Mouse (Mus musculus): ENCODE data around the gene Rai14.

The Rai14 gene

DNA sequence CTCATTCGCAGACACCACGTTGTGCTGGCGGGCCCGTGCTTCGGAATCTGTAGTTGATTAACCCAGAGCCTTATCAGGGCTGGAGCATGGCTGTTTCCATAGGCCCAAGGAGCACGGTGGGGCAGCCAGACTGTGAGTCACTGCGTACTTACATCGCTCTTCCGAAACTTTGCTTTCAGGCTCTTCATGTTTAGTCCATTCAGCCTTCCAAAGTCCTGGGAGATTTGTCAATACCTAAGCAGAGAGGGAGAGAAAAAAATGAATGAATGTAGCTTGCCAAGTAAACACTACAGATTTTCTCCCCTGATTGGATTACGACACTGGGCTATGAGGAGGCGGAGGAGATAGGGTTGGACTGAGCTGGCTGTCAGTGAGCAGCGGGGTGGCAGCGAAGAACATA, 24.2 kb downstream of the Rai14 start:
- DNase-seq (ENCODE audit: low spot score in 2 of 2), result no peak

DNA sequence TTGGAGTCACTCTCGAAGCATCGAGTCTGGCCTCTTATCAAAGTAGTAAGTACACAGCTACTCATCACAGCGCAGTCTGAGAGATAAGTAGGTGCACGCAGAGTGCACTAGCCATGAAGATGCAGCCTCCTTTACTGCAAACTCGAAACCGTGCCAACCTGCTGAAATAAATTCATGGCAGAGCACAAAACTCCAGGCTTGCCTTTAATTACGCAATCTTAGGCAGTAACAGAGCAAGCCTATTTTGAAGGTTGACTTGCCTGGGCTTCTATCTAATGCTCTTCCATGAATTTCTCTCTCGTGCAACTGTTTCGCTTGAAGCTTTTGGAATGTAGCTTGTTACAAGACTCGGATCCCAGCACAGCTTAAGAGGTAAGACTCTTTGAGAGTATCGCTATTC, 25.1 kb downstream of the Rai14 start:
- DNase-seq (ENCODE audit: low spot score in 2 of 2), result no peak

DNA sequence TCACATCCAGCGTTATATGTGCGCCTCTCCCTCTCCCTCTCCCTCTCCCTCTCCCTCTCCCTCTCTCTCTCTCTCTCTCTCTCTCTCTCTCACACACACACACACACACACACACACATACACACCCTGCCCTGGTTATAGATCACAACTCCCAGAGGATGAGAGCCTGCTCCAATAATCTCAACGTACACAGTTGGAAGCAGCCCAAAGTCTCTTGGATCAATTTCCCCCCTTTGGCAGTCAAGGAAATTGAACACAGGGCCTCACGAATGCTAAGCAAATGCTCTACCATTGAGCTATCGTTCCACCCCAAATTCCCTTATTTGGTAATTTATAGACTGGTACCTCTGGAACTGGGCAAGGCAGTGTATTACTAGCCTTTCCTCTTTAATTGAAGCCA, 25.7 kb downstream of the Rai14 start:
- no peak for DNase-seq (ENCODE audit: low spot score in 2 of 2)

DNA sequence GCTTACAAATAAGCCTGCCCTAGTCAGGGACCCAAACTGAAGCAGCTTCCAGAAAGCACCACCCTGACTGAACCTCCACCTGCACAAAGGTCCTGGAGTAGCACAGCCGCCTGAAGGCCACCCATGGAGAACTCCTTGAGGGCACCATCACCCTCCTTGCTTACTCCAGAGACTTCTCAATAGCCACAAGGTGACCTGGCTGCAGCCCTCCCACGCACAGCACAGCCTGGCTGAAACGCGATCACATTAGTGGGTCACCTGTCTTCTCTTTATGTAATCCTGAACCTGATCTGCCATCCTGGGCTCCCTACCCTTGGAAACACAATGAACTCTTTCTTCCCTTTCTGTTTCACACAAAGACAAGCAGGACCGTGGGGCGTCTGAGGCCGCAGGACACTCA, 27.1 kb downstream of the Rai14 start:
- no peak for DNase-seq (ENCODE audit: low spot score in 2 of 2)

DNA sequence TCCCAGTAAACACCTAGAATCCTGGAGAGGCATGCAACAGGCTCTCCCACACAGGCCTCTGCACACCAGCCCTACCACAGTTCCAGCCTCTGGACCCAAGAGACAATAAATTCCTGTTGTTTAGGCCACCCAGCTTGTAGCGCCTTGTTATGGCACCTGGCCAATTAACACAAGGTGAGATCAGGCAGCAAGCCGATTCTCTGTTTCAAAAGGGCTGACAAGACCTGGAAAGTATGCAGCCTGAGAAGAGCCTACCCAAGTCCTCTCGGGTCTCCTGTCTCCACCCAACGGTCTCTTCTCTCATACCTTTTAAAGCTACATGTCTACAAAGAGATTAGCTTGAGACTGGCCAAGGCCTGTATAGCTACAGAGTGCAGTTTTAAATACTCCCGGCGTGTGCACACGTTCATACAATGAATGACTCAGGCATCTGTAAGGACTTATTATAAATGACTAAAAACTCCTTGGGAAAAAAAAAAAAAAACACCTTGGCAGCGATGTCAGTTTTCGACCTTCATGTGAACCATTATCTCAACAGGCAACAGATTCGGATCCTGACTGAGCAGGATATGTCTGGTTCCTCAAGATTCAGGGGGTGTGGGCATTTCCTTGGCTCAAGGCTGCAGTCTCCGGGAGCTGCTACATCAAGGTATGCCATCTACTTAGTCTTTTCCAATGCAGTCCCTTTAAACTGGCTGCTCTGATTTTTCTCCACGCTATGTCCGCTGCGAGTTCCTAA, 28.6 kb downstream of the Rai14 start:
- no peak for DNase-seq (ENCODE audit: low spot score in 2 of 2)

DNA sequence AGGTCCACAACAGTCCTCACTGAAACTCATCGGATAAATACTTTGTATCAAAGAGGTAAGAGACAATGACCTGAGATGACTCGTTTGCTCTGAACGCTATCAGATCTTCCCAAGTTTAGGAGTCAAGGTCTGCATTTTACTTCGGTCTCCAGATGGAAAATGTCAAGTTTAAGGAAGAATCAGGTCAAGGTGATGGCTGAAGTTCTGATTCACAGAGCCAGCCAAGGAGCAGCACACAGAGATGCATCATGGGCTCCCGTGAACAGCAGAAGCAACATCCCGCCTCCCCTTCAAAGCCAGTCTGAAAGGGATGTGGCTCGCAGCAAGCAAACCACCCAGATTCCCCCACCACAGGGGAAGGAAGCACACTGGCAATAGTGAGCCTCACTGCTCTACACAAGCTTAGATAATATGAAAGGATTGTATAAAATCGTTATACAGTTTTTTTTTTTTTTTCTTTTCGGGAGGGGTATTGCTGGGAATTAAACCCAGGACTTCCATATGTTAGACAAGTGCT, 30.7 kb downstream of the Rai14 start:
- DNase-seq (ENCODE audit: low spot score in 2 of 2), result no peak

DNA sequence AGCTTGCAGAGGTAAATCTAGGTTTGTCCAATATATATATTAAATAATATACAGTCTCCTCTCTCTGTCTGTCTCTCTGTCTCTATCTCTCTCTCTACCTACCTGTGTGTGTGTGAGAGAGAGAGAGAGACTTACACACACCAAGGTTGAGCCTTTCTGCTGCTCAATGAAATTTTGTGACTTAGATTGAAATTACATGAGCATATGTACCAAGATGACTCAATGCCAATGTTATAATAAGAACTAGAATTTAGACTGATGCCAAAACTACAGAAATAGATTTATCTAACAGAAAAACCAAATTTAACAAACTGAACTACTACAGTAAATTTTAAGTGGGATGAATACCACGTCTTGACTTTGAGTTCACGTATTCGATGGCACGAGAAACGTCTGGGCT, 33.9 kb downstream of the Rai14 start:
- DNase-seq (ENCODE audit: low spot score in 2 of 2), result no peak

DNA sequence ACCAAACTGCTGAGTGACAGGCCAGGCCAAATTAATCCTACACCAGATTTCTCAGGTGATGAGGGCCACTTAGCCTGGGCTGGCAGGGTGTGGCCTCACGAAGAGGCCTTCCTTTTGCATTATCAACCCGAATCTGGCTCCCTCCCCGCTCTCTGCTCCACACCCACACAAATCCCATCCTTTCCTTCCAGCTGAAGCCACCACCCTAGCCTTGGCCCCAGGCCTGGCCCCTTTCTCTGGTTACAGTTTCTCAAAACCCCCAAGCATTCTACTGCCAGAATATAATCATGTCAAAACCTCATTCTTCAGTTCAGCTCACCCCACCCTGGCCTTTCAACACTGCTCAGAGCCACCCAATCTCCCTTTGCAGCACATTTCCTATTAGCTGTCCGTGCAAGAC, 34.9 kb downstream of the Rai14 start:
- no peak for DNase-seq (ENCODE audit: low spot score in 2 of 2)

DNA sequence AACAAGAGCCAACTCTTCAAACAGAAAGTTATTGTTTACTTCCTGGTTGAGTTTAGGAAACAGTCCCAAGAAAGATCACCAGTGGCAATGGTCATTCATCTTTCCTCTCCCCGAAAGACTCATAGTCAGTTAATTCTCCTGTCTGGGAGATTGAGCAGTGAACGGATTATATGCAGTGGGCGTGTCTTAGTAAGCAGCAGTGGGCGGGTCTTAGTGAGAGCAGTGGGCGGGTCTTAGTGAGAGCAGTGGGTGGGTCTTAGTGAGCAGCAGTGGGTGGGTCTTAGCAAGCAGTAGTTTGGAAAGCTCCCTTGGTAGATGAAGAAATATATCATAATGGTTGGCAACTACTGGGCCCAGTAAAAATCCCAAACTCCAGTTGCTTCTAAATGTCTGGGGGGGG, 38.6 kb downstream of the Rai14 start:
- DNase-seq (ENCODE audit: low spot score in 2 of 2), result no peak

DNA sequence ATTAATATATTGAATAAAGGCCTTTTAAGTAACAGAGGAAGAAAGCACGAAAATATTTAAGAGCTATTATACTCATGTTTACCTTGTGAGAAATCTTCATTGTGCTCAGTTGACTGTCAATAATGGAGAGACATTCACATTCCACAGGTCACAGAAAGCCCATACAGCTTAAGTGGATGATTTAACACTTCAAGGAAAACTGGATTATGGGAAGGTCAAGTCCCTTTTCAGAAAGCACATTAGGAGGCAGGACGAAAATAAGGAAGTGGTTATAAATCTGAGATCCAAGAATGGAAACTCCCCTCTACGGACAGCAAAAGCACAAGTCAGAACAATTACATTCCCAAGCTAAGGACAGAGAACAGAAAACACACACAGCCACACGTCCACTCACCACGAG, 41.5 kb downstream of the Rai14 start:
- DNase-seq (ENCODE audit: low spot score in 2 of 2), result no peak

DNA sequence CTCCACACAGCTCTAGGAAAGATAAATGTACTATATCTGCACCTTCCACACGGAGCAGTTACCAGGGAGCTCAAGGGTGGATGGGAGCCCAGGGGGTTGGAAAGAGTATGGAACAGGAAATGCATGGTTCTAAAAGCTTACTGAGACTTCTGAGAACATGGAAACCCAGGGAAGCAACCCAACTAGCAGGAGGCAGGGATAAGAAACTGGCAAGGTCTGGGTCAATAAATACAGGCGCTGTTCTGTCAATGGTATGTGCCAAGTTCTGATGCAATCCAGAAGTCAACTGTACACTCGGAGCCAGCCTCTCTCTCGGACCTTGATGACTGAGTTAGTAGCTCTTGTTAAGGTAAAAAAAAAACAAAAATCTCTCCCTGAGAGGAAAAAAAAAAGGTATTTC, 42.6 kb downstream of the Rai14 start:
- DNase-seq (ENCODE audit: low spot score in 2 of 2), result no peak

DNA sequence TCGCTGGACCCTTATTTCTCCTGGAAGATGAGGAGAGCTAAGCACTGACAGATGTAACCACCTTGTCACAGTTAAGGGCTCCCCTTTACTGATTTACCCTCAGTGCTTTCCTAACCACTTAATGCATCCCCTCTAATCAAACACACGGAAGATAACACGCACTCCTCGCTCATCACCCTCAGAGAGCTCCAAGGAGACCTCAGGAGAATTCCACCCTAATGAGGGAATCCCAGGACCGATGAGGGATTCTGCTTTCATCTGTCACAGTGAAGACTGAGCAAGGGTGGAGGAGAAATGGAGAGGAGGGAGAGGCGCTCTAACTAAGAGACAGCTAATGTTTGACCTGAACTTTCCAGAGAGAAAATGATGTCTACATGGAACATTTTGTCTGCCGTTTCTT, 44.3 kb downstream of the Rai14 start:
- no peak for DNase-seq (ENCODE audit: low spot score in 2 of 2)

DNA sequence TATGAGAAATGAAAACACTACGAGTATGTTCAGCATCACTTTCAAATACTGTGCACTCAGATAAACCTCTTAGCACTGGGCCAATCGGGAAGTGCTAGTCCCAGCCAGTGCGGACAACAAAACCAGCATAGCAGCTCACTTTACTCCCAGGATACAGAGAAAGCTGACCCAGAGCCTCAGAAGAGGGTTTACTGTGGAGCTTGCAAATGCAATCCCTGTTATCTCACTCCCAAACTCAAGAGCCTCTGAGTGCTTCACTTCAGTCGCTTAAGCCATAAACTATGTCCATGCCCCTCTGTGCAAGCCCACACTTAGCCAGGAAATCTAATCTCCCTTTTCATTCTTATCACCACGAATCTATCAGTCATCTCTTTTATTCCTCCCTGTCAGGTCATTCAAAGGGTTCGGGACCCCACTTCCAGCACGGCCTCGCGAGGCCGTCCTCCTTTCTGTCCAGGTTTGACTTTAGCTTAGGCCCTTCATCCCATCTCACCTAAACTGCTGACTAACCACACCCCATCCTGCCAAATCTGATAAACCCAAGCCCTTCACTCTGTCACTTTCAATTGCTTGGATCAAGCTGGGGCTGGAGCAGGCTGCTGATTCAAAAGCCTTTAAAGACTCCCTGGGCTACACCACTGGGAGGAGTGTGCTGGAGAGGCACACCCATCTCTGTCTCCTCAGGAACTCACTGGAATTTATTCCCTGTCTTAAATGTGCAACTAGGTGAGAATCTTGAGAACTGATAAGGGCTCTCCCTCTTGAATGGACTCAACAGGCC, 46.1 kb downstream of the Rai14 start:
- no peak for DNase-seq (ENCODE audit: low spot score in 2 of 2)

DNA sequence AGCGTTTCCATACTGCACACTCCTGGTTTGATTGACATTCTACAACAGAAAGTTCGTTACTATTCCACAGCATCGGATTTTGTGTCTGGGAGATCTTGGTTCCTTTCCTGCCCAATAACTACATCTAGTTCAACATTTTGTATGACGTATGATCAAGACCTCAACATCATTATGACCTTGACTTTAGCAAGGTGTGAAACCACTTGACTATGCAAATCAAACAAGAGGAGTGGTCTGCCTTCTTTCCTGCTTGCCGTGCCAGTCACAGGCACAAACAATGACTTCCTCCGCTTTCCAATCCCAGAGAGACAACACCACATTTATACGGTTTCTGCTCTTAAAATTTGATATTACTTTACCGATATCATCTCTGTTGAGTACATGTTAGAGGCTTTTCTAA, 48.6 kb downstream of the Rai14 start:
- DNase-seq (ENCODE audit: low spot score in 2 of 2), result no peak

DNA sequence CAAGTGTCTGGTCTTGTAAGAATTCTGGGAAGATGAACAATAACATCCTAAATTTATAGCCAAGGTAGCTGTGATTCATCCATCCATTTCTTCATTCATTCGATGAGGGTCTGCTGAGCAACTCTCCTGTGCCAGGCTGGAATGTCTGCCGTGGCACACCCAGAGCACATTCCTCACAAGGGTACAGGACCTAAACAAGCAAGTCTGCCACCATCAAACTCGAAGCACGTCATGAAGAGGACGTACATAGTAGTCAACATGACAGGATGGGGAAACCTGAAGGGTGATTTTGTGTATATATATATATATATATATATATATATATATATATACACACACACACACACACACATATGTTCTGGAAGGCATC, 49.9 kb downstream of the Rai14 start:
- no peak for DNase-seq (ENCODE audit: low spot score in 2 of 2)

DNA sequence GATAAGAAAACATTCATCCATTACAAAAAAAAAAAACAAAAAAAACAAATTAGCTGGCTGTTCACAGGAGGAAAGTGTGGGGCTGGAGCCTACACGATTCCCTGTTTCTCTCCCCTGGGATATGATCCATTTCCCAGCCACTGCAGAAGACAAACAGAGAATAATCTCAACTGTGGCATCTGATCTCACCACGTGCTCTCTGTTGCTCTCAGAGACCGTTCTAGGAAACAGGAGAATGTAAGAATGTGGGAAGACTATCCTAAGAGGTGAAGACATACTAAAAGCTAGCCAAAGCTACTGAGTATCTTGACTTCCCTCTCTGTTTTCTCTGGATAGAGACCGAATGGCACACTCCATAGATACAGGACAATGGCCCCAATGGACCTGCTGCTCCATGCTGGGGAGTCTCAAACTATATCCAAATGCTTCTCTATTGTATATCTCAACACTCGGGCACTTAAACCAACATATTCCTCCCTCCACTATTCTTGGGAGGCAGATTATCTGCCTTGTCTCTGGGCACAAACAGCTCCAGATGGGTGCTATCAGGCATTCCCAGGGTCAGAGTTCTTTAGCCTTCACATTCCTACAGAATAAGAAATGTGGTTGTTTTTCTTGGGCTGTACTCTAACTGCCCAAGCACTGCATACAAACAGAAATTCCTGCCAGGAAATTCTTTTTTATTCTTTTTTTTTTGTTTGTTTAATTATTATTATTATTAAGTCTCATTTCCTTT, 50.5 kb downstream of the Rai14 start:
- DNase-seq (ENCODE audit: low spot score in 2 of 2), result no peak

DNA sequence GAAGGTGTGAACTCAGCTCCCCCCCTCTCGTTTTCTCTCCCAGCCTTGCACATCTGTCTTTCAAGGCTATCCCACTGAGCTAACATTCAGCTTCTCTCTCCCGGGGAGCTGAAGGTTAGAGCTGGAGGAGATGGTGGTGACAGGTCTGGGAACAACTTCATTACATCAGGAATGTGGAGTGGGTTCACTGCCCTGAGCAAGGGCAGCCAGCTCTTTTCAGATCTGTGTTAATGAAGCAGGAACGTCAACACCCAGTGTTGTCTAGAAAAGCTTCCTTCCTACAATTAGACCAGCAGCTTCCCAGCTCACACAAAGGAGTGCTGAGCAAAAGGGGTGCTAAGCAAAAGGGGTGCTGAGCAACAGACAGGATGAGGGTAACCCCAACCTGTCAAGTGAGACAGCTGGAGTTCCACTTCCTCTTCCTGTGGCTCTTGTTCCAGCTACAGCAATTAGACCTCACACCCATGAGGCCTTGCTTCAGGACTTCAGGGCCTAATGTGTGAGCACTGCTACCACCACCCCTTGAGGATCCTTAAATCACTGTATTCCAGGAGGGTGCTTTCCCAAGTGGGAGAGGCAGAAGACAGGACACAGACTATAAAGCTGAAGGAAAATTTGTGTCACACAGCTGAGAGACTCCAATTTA, 52.3 kb downstream of the Rai14 start:
- peak; percentile 11 to 15 for DNase-seq (ENCODE audit: low spot score in 2 of 2)

DNA sequence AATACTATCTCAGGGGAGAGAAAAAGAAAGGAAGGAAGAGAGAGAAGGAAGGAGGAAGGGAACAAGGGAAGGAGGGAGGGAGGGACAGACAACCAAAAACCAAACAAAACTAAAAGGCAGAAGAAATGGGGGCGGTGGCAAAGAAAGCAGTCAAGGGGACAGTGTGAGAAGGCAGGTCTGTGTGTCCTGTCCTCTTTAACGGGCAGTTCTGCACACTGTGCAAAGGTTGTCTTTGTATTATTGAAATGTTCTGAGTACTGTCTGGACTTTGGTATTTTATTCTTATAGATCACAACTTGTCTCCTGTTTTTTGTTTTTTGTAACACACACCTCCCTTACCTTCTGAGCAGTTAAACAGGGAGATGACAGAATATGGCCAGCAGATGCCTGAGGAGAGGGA, 55.6 kb downstream of the Rai14 start:
- no peak for DNase-seq (ENCODE audit: low spot score in 2 of 2)

DNA sequence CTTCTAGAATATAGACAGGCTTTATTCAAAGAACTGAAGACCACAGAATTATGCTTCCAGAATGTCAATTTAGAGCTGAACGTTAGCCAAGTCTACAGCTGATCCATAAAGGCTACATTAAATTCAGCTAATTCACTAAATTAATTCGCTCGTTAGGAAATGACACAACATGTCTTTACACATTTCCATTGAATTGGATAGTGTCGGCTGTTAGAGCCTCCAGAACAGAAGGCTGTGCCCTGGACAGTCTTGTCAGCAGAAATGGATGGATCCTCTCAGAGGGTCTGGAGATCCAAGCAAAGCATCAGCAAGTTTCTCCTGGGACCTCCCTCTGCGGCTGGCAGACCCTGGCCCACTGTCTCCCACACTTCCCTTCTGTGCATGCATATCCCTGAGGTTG, 58.3 kb downstream of the Rai14 start:
- DNase-seq (ENCODE audit: low spot score in 2 of 2), result no peak

DNA sequence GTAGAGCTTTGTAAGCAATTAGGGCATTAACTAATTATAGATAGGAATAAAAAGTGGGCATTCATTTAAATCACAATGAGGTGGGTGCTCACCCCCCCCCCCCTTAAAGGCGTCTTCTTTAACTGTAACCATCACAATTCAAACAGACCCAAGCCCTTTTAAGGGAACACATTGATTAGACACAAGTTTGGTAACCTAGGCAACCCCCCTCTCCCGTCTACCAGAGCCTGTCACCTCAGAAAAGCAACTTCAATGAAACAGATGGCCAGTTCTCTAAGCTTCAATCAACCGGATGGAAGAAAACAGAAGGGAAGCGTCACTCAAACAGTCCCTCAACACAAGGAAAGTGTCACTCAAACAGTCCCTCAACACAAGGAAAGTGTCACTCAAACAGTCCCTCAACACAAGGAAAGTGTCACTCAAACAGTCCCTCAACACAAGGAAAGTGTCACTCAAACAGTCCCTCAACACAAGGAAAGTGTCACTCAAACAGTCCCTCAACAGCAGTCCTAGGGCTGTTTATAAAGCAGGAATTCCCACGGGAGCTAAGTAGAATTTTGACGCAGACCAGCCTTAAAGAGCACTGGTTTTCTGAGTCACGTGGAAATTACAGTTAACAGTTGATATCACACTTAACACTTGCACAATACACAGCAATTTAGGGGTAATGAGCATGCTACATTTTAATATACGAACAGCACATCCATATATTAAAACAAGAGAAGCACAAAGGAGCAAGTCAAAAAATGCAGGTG, 59.1 kb downstream of the Rai14 start:
- no peak for DNase-seq (ENCODE audit: low spot score in 2 of 2)

DNA sequence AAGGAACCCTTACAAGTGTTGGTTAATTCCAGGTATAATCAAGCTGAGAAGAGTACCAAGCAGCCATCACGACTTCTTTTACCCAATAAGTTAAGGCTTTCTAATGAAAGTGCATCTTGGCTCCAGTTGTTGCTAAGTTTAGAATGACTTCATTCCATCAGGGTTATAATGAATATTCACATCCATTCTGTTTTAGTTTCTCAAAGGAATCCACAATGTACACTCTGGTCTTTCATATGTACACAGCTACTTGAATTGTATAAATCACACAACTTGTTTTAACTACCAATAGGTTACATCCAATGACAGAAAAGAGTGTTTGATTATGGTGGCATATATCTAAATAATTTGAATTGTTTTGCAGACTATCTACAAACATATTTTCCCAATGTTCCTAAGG, 59.7 kb downstream of the Rai14 start:
- DNase-seq (ENCODE audit: low spot score in 2 of 2), result no peak

All from thymus, postnatal 10 days (tissue).